Mouse (Mus musculus): ENCODE results near the gene Slc25a4. TPM values are rescaled to one million over a fixed set of nuclear protein-coding genes. Genes with fewer than 3 reads are reported as not detected.

Slc25a4 gene
- polyA plus RNA-seq, 1 experiment, result 360 TPM

DNA sequence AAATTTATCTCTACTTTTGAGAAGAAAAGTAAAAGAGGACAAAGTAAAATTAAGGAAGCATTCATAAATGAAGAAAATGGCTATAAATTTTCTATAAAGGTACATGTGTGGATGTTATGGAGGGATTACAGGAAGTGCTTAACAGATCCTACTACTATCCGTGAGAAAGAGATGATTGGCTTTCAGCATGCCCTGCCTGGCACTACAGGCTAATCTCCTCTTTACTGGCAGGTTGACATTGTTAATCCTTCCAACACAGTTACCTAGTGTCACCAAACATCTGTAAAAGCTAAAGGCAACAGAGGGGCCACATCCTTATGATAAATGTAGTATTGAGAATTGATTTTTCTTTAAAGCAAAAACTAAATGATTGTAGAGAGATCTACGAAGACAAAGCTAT is 37.4 kb downstream of the Slc25a4 start:
- DNase-seq, result no peak
- TF ChIP-seq POLR2A (IDR thresholded peaks at IDR 0.05; ENCODE audit: borderline replicate concordance, extremely low read depth, low read depth, low read length) (no peak), CTCF (IDR thresholded peaks at IDR 0.05; ENCODE audit: insufficient read depth, low read length) (no peak)
- 80% methylated on average over 2 of the region's 2 CpGs for WGBS
- no peak overlapping the region for H3K4me3 ChIP-seq (replicated peaks; ENCODE audit: extremely low read depth, low read depth, low read length)
- no peaks in the 10 kb centered on the region for H3K4me1 ChIP-seq (ENCODE audit: control insufficient read depth, insufficient read depth, low read length)

GRCm38 (mm10) chr8:46163870-46164190 is 47.3 kb downstream of the Slc25a4 start:
- DNase-seq, result no peak
- no peak for TF ChIP-seq CTCF (IDR thresholded peaks at IDR 0.05; ENCODE audit: insufficient read depth, low read length)
- H3K4me1 ChIP-seq (ENCODE audit: control insufficient read depth, insufficient read depth, low read length), result no peaks in the 10 kb centered on the region; the same call in 1 of the 2 replicates
- 1% methylated on average over 25 of the region's 25 CpGs for WGBS
- H3K4me3 ChIP-seq (replicated peaks; ENCODE audit: extremely low read depth, low read depth, low read length), result peak overlapping the region; percentile 83

DNA sequence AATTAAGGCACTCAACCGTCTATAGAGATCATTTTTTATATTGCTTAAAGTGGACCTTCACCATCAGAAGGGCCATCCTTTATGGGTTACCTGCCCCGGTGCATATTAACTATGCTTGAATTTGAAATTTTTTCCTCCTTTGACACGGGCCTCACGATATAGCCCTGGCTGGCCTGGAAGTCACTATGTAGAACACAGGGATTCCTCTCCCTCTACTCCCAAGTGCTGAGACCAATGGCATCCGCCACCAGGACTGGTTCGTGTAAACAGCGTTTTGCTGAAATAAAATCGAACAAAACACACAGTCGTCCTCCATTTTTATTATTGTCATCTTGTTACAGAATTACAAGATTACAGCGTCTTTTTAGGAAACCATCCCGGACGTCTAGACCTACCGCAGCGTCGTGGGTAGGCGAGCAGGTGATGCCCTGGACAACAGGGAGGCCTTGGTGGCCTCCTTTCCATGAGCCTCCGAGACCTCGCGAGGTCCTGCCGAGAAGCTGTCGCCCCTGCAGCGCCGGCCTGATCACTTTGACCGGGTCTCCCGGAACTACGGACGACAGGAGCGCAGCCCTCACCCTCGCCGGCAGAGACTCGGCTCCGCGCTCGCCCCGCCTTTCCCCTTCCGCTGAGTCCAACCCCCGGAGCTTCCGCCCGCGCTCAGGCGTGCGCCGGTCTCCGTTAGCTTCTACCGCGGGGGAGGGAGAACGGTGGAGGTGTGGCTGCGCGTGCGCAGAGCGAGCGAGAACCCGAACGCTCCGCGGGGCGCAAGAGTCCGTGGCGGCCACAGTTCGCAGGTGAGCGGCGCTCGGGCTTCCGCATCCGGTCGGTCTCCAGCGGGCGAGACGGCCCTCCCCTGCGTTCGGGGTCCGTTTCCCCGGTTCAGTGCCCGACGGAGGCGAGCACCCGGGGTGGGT is 47.9 kb downstream of the Slc25a4 start:
- peak; percentile 96 for DNase-seq
- H3K4me1 ChIP-seq (ENCODE audit: control insufficient read depth, insufficient read depth, low read length), result no peaks in the 10 kb centered on the region; the same call in 1 of the 2 replicates
- WGBS, result 2% methylated on average over 77 of the region's 77 CpGs
- H3K4me3 ChIP-seq (replicated peaks; ENCODE audit: extremely low read depth, low read depth, low read length), result peak overlapping the region; percentile 97
- TF ChIP-seq CTCF (IDR thresholded peaks at IDR 0.05; ENCODE audit: insufficient read depth, low read length), result no peak
- peak; percentile 94 for TF ChIP-seq POLR2A (IDR thresholded peaks at IDR 0.05; ENCODE audit: borderline replicate concordance, extremely low read depth, low read depth, low read length)

Other genes starting within 250 kb of the Slc25a4 start
- 1.1 and 1.2 TPM in 2 replicates for gene 1700029J07Rik, start 236.0 kb downstream of the Slc25a4 start, polyA plus RNA-seq (2012; rRNA removed)
- 7.6 and 15.5 TPM in 2 replicates for gene Ufsp2, start 235.8 kb downstream of the Slc25a4 start, polyA plus RNA-seq (2012; rRNA removed)
- 0.35 and 0.45 TPM in 2 replicates for gene Lrp2bp, start 212.0 kb downstream of the Slc25a4 start, polyA plus RNA-seq (2012; rRNA removed)
- gene Ankrd37, start 205.6 kb downstream of the Slc25a4 start, polyA plus RNA-seq (2012; rRNA removed), result 2.6 and 3.9 TPM in 2 replicates
- 3.9 and 6.7 TPM in 2 replicates for gene Cfap97, start 59.5 kb downstream of the Slc25a4 start, polyA plus RNA-seq (2012; rRNA removed)
- 17.5 and 23.7 TPM in 2 replicates for gene Snx25, start 59.1 kb downstream of the Slc25a4 start, polyA plus RNA-seq (2012; rRNA removed)
- not detected in 2 replicates for gene Helt, start 83.4 kb upstream of the Slc25a4 start, polyA plus RNA-seq (2012; rRNA removed)